Mouse (Mus musculus) CH12.LX (cell line): ENCODE measurements around the gene Kbtbd7.
A peak's percentile ranks its signal among the peaks of the same experiment; 100 is the strongest.

Experiments
- CHD2 ChIP-seq: IDR thresholded peaks from 2 replicates; pipeline ENCODE4 v1.6.1; 2011; ENCODE audit warnings: low read length, improper control_type of control experiment
- EP300 ChIP-seq: IDR thresholded peaks from 2 replicates; pipeline ENCODE4 v1.6.1; 2011; ENCODE audit warnings: low read length, improper control_type of control experiment
- MAFK ChIP-seq: IDR thresholded peaks from 2 replicates; pipeline ENCODE4 v1.6.1; 2011; ENCODE audit warnings: low read length, improper control_type of control experiment; ENCODE audit not compliant: insufficient replicate concordance
- POLR2A ChIP-seq: IDR thresholded peaks from 2 replicates; pipeline ENCODE4 v1.6.1; 2011; ENCODE audit warnings: low read depth, mild to moderate bottlenecking, improper control_type of control experiment, low read length

- TF ChIP-seq EP300 (no peak), POLR2A (peak; percentile 72), MAFK (no peak), CHD2 (no peak)
Observed at GRCm38 (mm10) chr14:79397321-79398122, 28.8 kb upstream of the Kbtbd7 start, which contains the start of gene Mtrf1.
